Mouse (Mus musculus) megakaryocyte, embryonic 14.5 days (primary cell): Measurements from ENCODE around the gene Filip1l. TPM values are rescaled to one million over a fixed set of nuclear protein-coding genes. Genes with fewer than 3 reads are reported as not detected.

Source experiments
- H3K27me3 ChIP-seq: replicated peaks from 2 replicates; pipeline ENCODE3; 2012; ENCODE audit warnings: inconsistent platforms
- H3K36me3 ChIP-seq: replicated peaks from 2 replicates; pipeline ENCODE3; 2012; ENCODE audit warnings: low read length, inconsistent platforms, mixed read lengths
- H3K4me1 ChIP-seq: 2 replicates; pipeline ENCODE4 v1.6.1; 2012; ENCODE audit warnings: inconsistent platforms
- H3K4me3 ChIP-seq: replicated peaks from 2 replicates; pipeline ENCODE3; 2012; ENCODE audit warnings: moderate library complexity, mild to moderate bottlenecking, inconsistent platforms
- H3K9me3 ChIP-seq: 2 replicates; pipeline ENCODE4 v1.6.1; 2012; ENCODE audit warnings: inconsistent platforms
- FLI1 ChIP-seq: IDR thresholded peaks from 2 replicates; pipeline ENCODE4 v1.6.1; 2012; ENCODE audit warnings: low read length, inconsistent platforms, mixed read lengths
- GATA1 ChIP-seq: IDR thresholded peaks from 3 replicates; pipeline ENCODE4 v1.6.1; 2012; ENCODE audit warnings: mixed read lengths, low read length, inconsistent platforms, borderline replicate concordance
- polyA plus RNA-seq: library from polyadenylated mRNA; stranded (reverse); fragments of >175 nt; gene quantifications from 2 replicates; pipeline ENCODE4 v1.2.3, GENCODE M21; 2012; ENCODE audit warnings: low replicate concordance; ENCODE audit not compliant: insufficient read depth

The Filip1l gene
- polyA plus RNA-seq, 1 experiment, result 1.7 TPM

DNA sequence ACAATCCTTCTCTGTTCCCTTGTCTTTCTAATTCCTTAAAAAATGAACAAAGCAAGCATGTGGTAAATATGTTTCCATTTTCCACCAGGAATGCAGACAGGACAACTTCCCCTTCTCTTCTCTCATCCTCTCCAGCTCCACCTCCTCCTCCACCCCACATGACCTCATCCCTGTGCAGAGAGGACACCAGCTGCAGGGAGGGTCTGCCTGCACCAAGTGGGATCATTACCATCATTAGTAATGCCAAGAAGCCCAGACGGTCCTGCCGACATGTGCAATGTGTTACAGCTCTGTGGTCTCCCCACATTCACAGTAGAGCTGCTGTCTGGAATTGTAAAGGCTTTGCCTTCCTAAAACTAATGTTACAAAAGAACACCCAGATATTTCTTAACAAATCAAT is 63.2 kb downstream of the Filip1l start:
- Histone ChIP-seq H3K4me1 (peaks cover 9% of the 10 kb centered on the region), H3K4me3 (no peak overlapping the region), H3K36me3 (no peaks in the 10 kb centered on the region), H3K27me3 (peaks cover 2% of the 10 kb centered on the region), H3K9me3 (peaks cover 10% of the 10 kb centered on the region; the same call in 1 of the 2 replicates)
- TF ChIP-seq FLI1, result no peak
- TF ChIP-seq GATA1, result no peak

DNA sequence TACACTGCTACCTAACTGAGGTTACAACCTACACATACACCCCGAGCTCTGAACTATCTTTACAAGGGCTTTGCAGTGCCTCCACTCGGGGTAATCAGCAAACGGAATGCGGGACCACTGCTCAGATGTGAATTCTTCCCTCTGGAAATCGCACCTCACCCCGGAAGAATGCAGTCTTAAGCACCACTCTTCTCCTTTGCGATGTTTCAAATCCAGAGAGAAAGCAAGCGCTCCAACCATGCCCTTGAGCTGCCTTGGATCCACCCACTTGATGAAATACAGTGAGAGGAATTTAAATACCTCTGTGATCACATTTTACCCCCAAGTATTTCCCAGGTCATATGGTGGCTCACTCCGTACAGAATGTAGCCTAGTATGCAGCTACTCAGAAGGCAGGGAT is 64.1 kb downstream of the Filip1l start:
- no peak overlapping the region for H3K4me3 ChIP-seq
- peaks cover 18% of the 10 kb centered on the region for H3K4me1 ChIP-seq

DNA sequence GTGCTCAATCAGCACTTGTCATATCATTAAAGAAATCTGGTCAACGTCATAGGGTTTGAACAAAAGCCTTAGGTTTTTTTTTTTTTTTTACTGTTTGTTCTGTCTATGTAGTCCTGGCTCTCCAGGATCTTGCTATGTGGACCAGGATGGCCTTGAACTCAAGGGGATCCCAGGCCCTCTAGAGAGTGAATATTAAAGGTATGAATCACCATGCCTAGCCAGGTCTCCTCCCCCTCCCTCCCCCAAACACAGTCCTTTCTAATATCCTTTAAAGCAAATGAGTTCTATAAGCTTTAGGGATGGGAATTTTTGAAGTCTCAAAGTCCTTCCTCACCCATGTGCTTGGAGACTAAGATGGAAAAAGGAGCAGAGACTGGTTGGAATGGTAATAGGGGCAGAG is 65.1 kb downstream of the Filip1l start:
- Histone ChIP-seq H3K4me3 (no peak overlapping the region), H3K4me1 (peaks cover 25% of the 10 kb centered on the region), H3K27me3 (peaks cover 2% of the 10 kb centered on the region), H3K9me3 (peaks cover 10% of the 10 kb centered on the region; the same call in 1 of the 2 replicates), H3K36me3 (no peaks in the 10 kb centered on the region)
- no peak for TF ChIP-seq GATA1
- TF ChIP-seq FLI1, result no peak

More for the DNA sequence above, 64.1 kb downstream of the Filip1l start:
- TF ChIP-seq GATA1, result no peak
- no peak for TF ChIP-seq FLI1
- H3K27me3 ChIP-seq, result peaks cover 2% of the 10 kb centered on the region
- H3K36me3 ChIP-seq, result no peaks in the 10 kb centered on the region
- peaks cover 10% of the 10 kb centered on the region; the same call in 1 of the 2 replicates for H3K9me3 ChIP-seq

DNA sequence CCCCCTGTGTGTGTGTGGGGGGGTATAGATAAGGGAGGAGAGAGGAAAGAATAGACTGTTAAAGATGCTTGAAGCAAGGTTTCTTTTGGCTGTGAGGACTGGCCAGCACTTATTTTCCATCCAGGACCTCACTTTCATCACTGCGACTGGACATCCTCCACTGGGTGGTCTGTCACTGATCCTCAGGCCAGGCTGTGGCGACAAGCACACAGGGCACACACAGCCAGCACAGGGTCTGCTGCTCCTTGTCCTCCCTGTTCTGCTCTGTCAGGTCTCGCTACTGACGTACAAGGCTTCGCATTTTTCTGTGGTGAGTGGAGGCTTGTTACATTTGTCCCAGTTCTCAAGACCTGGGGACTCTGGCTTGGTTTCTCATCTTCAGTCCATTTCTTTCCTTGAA is 66.4 kb downstream of the Filip1l start:
- TF ChIP-seq GATA1 (no peak), FLI1 (no peak)
- peaks cover 10% of the 10 kb centered on the region; the same call in 1 of the 2 replicates for H3K9me3 ChIP-seq
- no peaks in the 10 kb centered on the region for H3K36me3 ChIP-seq
- peaks cover 31% of the 10 kb centered on the region for H3K4me1 ChIP-seq
- H3K4me3 ChIP-seq, result peak overlapping the region; percentile 64
- H3K27me3 ChIP-seq, result peaks cover 2% of the 10 kb centered on the region

DNA sequence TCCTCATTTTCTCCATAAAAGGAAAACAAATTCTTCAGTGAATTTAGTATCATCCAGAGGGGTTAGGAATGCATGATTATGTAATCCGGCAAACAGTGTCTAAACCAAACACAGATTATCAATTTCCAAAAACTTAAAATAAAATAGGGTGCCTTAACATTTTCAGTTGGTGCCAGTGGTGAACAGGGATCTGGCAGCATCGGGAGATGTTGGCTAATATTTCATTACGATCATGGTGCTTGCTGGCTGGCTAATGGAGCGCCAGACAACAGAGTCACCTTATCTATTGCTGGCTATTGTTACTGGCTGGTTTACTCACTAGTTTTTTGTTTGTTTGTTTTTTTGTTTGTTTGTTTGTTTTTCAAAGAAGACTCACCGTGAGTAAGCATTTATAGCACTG is 67.0 kb downstream of the Filip1l start:
- TF ChIP-seq FLI1 (no peak), GATA1 (no peak)

GRCm38 (mm10) chr16:57420773-57421556 is 68.1 kb downstream of the Filip1l start:
- peaks cover 2% of the 10 kb centered on the region for H3K27me3 ChIP-seq
- no peaks in the 10 kb centered on the region for H3K36me3 ChIP-seq
- no peaks in the 10 kb centered on the region for H3K9me3 ChIP-seq
- peaks cover 34% of the 10 kb centered on the region for H3K4me1 ChIP-seq
- no peak overlapping the region for H3K4me3 ChIP-seq
- no peak for TF ChIP-seq FLI1
- TF ChIP-seq GATA1, result no peak

More for the DNA sequence above, 67.0 kb downstream of the Filip1l start:
- Histone ChIP-seq H3K9me3 (peaks cover 6% of the 10 kb centered on the region; the same call in 1 of the 2 replicates), H3K27me3 (peaks cover 2% of the 10 kb centered on the region), H3K4me3 (no peak overlapping the region), H3K36me3 (no peaks in the 10 kb centered on the region), H3K4me1 (peaks cover 31% of the 10 kb centered on the region)

DNA sequence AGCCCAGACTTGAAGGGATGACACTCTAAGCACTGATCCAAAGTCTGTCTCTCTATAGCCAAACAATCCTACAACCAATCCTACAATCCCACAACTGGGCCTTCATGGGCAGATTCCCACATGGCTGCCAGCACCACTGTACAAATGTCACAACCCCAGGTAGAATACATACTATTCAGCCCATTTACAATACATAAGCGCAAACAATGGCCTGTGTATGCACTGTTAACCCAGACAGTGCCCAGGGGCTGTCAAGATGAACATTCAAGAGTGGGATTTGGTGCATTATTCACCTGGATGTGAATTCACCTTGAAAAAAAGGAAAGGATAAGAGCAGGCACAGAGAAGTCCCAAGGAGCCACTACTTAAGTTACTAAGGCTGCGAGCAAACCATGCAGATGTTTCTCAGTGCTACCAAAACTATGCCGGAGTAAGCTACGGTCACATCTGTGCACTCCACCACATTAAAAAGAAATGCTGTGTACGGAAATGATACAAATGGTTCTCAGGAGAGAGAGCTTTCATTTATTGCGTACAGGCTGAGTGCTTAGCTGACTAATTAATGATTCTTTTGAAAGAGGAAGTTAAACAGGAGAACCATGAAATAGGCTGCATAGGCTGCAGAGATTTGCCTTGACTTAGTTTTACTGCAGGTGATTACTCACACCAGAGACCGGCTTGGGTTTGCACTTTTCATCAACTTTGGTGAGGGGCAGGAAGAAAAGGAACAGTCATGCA is 69.0 kb downstream of the Filip1l start:
- Histone ChIP-seq H3K27me3 (no peaks in the 10 kb centered on the region), H3K36me3 (no peaks in the 10 kb centered on the region), H3K4me1 (peaks cover 34% of the 10 kb centered on the region), H3K9me3 (no peaks in the 10 kb centered on the region), H3K4me3 (no peak overlapping the region)
- no peak for TF ChIP-seq GATA1
- TF ChIP-seq FLI1, result no peak

- Histone ChIP-seq H3K36me3 (no peaks in the 10 kb centered on the region), H3K9me3 (no peaks in the 10 kb centered on the region), H3K4me1 (peaks cover 38% of the 10 kb centered on the region), H3K4me3 (no peak overlapping the region), H3K27me3 (no peaks in the 10 kb centered on the region)
- no peak for TF ChIP-seq GATA1
- TF ChIP-seq FLI1, result no peak
Measured at GRCm38 (mm10) chr16:57423001-57423800, 70.3 kb downstream of the Filip1l start.

- H3K9me3 ChIP-seq, result no peaks in the 10 kb centered on the region
- H3K4me1 ChIP-seq, result peaks cover 33% of the 10 kb centered on the region
- no peaks in the 10 kb centered on the region for H3K36me3 ChIP-seq
- H3K27me3 ChIP-seq, result no peaks in the 10 kb centered on the region
- TF ChIP-seq FLI1, result no peak
- TF ChIP-seq GATA1, result no peak
- H3K4me3 ChIP-seq, result no peak overlapping the region
Measured at GRCm38 (mm10) chr16:57426680-57427079, 73.8 kb downstream of the Filip1l start.
